Mouse (Mus musculus): Measurements from ENCODE around the gene Khdc4.

Gene Khdc4

DNA sequence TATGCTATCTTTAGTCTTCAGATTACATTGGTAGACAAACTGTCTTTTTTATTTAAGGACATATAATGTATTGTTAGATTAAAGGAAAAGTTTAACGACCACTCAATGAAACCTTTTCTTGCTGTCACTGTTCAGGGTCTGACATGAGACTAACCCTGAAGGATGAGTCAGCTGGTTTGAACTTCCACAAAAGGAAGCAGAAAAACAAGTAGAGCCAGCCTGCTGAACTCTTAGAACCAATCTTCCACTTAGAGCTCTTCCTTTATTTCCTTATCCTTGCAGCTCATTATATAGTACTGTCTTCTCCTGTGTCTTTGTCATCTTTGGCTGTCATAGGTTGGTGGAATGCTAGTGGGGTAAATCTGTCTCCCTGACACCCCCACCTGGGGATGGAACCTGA, 32.2 kb downstream of the Khdc4 start:
- DNase-seq (ENCODE audit: low read depth in 2 of 2, low spot score in 2 of 2): no peak

- no peak for DNase-seq (ENCODE audit: low read depth in 2 of 2, low spot score in 2 of 2)
Observed at GRCm38 (mm10) chr3:88719098-88719497, 33.5 kb downstream of the Khdc4 start.

GRCm38 (mm10) chr3:88736556-88736955, 51.0 kb downstream of the Khdc4 start:
- DNase-seq (ENCODE audit: low read depth in 2 of 2, low spot score in 2 of 2): no peak

DNA sequence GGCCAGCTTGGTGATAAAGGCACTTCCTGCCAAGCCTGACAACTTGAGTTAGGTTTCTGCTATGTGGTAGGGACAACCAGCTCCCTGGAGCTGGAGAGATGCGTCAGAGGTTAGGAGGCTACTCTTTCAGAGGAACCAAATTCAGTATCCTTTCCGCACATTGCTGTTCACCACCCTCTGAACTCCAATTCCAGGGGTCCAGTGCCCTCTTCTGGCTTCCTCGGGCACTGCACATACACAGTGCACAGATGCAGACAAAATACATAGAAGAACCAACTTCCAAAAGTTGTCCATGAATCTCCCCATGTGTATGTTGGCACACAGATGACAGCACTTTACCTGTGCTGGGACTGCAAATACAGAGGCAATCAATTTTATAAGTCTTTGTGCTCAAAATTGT, 53.0 kb downstream of the Khdc4 start:
- peak; percentile 54 to 66 for DNase-seq (ENCODE audit: low read depth in 2 of 2, low spot score in 2 of 2)

- DNase-seq (ENCODE audit: low read depth in 2 of 2, low spot score in 2 of 2): no peak
Observed at GRCm38 (mm10) chr3:88740147-88740546, 54.5 kb downstream of the Khdc4 start.

DNA sequence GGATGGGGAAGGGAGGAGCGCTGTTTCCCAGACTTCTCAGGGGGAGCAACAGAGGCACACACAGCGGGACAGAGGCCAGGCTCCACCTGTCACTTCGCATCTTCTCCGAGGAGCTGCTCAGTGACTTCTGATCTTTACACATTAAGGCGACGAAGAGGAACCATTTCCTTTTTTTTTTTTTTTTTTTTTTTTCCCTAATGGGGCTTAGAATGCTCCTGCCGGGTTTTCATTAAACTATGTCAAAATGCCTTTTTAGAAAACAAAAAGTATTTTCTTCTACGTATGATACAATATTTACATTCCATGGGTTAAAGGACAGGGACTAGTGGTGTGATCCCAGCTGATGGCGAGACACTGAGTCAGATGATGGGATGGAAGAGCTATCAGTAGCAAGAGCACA, 59.9 kb downstream of the Khdc4 start:
- no peak for DNase-seq (ENCODE audit: low read depth in 2 of 2, low spot score in 2 of 2)

DNA sequence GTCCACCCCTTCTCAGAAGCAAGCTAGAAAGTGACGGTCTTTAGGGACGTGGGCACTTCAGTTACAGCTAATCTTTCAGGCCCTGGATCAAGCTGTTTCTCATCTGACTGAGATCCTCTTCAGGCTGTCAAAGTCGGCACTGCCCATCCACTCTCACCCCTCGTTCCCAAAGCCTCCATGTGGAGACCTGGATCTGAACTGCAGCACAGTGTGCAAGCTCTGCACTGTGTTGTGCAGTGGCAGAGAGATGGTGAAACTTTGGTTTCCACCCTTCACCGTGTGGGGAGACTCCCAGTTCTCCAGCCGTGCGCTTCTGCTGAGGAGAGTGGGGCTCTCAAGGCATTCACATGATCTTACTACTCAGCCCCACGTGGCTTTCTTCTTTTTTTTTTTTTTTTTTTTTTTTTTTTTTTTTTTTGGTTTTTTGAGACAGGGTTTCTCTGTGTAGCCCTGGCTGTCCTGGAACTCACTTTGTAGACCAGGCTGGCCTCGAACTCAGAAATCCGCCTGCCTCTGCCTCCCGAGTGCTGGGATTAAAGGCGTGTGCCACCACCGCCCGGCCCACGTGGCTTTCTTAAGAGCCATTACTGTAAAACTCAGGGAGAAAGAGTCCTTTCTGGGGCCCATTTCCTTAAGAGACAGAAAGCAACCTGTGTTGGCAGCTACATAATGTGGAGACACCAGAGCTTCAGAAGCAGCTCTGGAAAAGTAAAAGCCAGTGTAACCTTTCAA, 60.7 kb downstream of the Khdc4 start:
- DNase-seq (ENCODE audit: low read depth in 2 of 2, low spot score in 2 of 2): no peak

DNA sequence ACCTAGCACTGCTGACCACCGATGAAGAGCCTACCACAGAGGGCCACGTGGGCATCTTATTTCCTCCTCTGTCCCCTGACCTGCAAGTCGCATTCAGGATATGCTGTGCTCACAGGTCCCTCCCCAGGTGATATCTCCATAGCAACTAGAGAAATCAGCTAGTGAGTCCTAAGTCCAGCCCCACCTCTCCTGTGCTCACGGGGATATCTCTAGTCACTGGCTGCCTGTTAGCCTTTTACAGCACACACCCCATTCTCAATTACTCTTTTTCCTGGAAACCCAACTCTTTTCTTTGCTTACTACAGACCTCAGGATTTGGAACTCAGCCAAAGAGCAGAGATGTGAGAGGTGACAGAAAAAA, 61.2 kb downstream of the Khdc4 start:
- no peak for DNase-seq (ENCODE audit: low read depth in 2 of 2, low spot score in 2 of 2)

GRCm38 (mm10) chr3:88754283-88754682, 68.7 kb downstream of the Khdc4 start:
- no peak for DNase-seq (ENCODE audit: low read depth in 2 of 2, low spot score in 2 of 2)

GRCm38 (mm10) chr3:88755541-88755940, 69.9 kb downstream of the Khdc4 start:
- no peak for DNase-seq (ENCODE audit: low read depth in 2 of 2, low spot score in 2 of 2)

DNA sequence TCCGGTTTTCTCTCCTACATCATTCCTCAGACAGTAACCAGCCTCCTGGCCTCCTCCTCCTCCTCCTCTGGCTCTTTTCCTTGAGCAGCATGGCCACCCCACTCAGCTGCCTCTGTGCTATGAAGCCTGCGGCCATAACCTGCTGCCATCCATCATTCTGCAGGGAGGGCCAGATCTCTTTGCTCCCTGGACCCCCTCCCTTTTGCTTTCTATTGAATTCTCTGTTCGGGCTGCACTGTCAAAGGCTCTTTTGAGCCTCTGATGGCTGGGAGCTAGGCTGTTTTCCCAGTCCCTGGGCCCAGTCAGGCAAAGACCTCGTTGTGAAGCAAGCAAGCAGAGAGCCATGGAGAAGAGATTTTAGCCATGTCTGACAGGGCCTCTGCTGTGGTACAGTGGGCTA, 70.7 kb downstream of the Khdc4 start:
- DNase-seq (ENCODE audit: low read depth in 2 of 2, low spot score in 2 of 2): no peak

DNA sequence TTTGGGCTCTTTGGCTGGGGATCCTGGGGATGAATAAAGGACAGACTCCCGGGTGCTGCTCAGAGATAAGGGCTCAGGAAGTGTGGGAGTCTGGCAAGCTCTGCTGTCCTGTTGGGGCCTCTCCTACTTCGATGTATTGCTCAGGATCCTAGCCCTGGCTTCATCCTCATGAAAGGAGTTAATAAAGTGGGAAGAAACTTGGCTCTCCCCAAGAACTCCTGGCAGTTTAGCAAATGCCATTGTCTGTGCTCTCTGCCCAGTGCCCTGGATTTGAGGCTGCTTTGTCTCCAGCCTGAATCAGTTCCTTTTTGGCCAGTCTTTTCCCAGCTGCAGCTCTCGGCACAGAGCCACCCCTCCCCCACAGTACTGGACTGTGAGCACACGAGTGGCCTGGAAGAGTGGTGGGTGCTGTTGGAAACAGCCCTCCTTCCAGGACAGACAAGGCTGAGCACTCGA, 72.5 kb downstream of the Khdc4 start:
- DNase-seq (ENCODE audit: low read depth in 2 of 2, low spot score in 2 of 2): no peak

- DNase-seq (ENCODE audit: low read depth in 2 of 2, low spot score in 2 of 2): no peak
Observed at GRCm38 (mm10) chr3:88761619-88762018, 76.0 kb downstream of the Khdc4 start.

DNA sequence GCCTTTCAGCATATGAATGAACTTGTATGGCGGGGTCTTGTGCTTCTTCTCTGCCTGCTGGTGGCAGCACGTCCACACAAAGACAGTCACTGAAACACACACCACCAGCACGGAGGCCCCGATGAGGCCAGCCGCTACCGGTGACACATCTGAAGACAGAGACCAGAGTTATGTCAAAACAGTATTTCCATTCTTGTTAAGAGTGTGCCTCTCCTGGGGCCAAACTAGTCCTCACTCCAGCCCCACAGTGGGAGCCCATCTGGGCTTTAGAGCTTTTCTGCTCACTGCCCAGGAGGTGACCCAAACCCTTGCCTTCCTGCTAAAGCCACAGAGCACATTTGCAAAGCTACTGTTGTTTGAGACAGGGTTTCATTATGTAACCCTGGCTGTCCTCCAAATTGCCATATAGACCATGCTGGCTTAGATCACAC, 76.8 kb downstream of the Khdc4 start:
- DNase-seq (ENCODE audit: low read depth in 2 of 2, low spot score in 2 of 2): no peak
